Mouse (Mus musculus) limb, embryonic 14.5 days (tissue): ENCODE data around the gene Sergef. TPM values are rescaled to one million over a fixed set of nuclear protein-coding genes. Genes with fewer than 3 reads are reported as not detected.

ENCODE experiments used
- ATAC-seq: fragments of 200-750 bp; cut with Nextera tagmentation; 2 replicates; pipeline ENCODE4 v1.8.0; 2017; ENCODE audit warnings: low read depth, moderate number of reproducible peaks, moderate TSS enrichment; ENCODE audit not compliant: low FRiP score
- DNase-seq: peaks from one replicate; pipeline ENCODE4 v3.0.0-alpha.2; 2015; ENCODE audit warnings: low spot score
- H3K27ac ChIP-seq: fragments of 300-500 bp; sonication (generic); replicated peaks from 2 replicates; pipeline ENCODE4 v1.5.1; 2014; ENCODE audit warnings: low read depth, mild to moderate bottlenecking, low read length, moderate library complexity, mixed read lengths
- H3K27me3 ChIP-seq: fragments of 300-500 bp; sonication (generic); 2 replicates; pipeline ENCODE4 v1.6.1; 2014; ENCODE audit warnings: low read length, mixed read lengths; ENCODE audit not compliant: control insufficient read depth, insufficient read depth
- H3K36me3 ChIP-seq: fragments of 300-500 bp; sonication (generic); 2 replicates; pipeline ENCODE4 v1.6.1; 2014; ENCODE audit warnings: mild to moderate bottlenecking, low read length, moderate library complexity, mixed read lengths; ENCODE audit not compliant: control insufficient read depth, insufficient read depth
- H3K4me1 ChIP-seq: fragments of 300-500 bp; sonication (generic); 2 replicates; pipeline ENCODE4 v1.6.1; 2014; ENCODE audit warnings: antibody characterized with exemption, low read length, mixed read lengths; ENCODE audit not compliant: control insufficient read depth, insufficient read depth
- H3K4me2 ChIP-seq: fragments of 300-500 bp; sonication (generic); replicated peaks from 2 replicates; pipeline ENCODE4 v1.6.1; 2014; ENCODE audit warnings: low read depth, mild to moderate bottlenecking, low read length, moderate library complexity; ENCODE audit not compliant: severe bottlenecking
- H3K4me3 ChIP-seq: fragments of 300-500 bp; sonication (generic); replicated peaks from 2 replicates; pipeline ENCODE4 v1.5.1; 2014; ENCODE audit warnings: low read length
- H3K9ac ChIP-seq: fragments of 300-500 bp; sonication (generic); 2 replicates; pipeline ENCODE4 v1.6.1; 2014; ENCODE audit warnings: mild to moderate bottlenecking, low read depth, low read length, moderate library complexity; ENCODE audit not compliant: severe bottlenecking
- H3K9me3 ChIP-seq: fragments of 300-500 bp; sonication (generic); 2 replicates; pipeline ENCODE4 v1.6.1; 2016; ENCODE audit warnings: low read length; ENCODE audit not compliant: control insufficient read depth
- POLR2A ChIP-seq: fragments of 200-500 bp; IDR thresholded peaks from 2 replicates; pipeline ENCODE4 v1.8.0; 2012; ENCODE audit warnings: inconsistent platforms, mild to moderate bottlenecking, moderate library complexity, borderline replicate concordance; ENCODE audit not compliant: insufficient read depth, insufficient read length; ENCODE audit errors: extremely low read depth
- WGBS: fragments of 180-500 bp; shearing (Covaris S2); extraction: QIAGEN DNeasy Blood & Tissue Kit; methylation state at CpG from one replicate; pipeline ENCODE4 v1.1.7; 2014; 5-methylcytosine and 5-hydroxymethylcytosine counted together
- polyA plus RNA-seq, 2 experiments: library from polyadenylated mRNA; depleted of rRNA in 1 of 2; stranded (reverse) in 1 of 2; unstranded in 1 of 2; fragments of >200 nt; fragmentation: Nextera tagmentation in 1 of 2; extraction: Ambion mirVana in 1 of 2; gene quantifications; 2 replicates each; pipeline versions ENCODE4 v1.2.1 to v1.2.3; 2012 to 2014

Sergef gene
- polyA plus RNA-seq, 2 experiments = 12.2 to 12.8 TPM

- ATAC-seq = no peak
- Histone ChIP-seq H3K9me3 (no peaks in the 10 kb centered on the region), H3K4me1 (no peaks in the 10 kb centered on the region), H3K4me2 (no peak overlapping the region), H3K27me3 (no peaks in the 10 kb centered on the region), H3K36me3 (no peaks in the 10 kb centered on the region), H3K27ac (no peak overlapping the region), H3K4me3 (no peak overlapping the region), H3K9ac (no peak overlapping the region)
- no peak for DNase-seq
- TF ChIP-seq POLR2A = no peak
- 87% methylated on average over 11 of the region's 11 CpGs for WGBS
These were observed 82.2 kb downstream of the Sergef start for GRCm38 (mm10) chr7:46557387-46557786.

- no peak for ATAC-seq
- Histone ChIP-seq H3K9ac (no peak overlapping the region), H3K4me2 (no peak overlapping the region), H3K27me3 (no peaks in the 10 kb centered on the region), H3K27ac (no peak overlapping the region), H3K36me3 (no peaks in the 10 kb centered on the region), H3K4me1 (no peaks in the 10 kb centered on the region), H3K9me3 (no peaks in the 10 kb centered on the region), H3K4me3 (no peak overlapping the region)
- no peak for TF ChIP-seq POLR2A
- WGBS = 70% methylated on average over 13 of the region's 13 CpGs
- DNase-seq = no peak
These were observed 83.1 kb downstream of the Sergef start for GRCm38 (mm10) chr7:46556358-46557118.

- no peaks in the 10 kb centered on the region for H3K4me1 ChIP-seq
- no peak overlapping the region for H3K4me2 ChIP-seq
- DNase-seq (no peak), ATAC-seq (no peak)
- H3K36me3 ChIP-seq = no peaks in the 10 kb centered on the region
- WGBS = 86% methylated on average over 7 of the region's 7 CpGs
- no peak for TF ChIP-seq POLR2A
- no peak overlapping the region for H3K9ac ChIP-seq
- H3K9me3 ChIP-seq = no peaks in the 10 kb centered on the region
- H3K27ac ChIP-seq = no peak overlapping the region
- H3K27me3 ChIP-seq = no peaks in the 10 kb centered on the region
- no peak overlapping the region for H3K4me3 ChIP-seq
These were observed 83.9 kb downstream of the Sergef start for GRCm38 (mm10) chr7:46555731-46556130.

- 91% methylated on average over 9 of the region's 9 CpGs for WGBS
These were observed 84.8 kb downstream of the Sergef start for GRCm38 (mm10) chr7:46554855-46555254.

GRCm38 (mm10) chr7:46554003-46554402 lies 85.6 kb downstream of the Sergef start:
- ATAC-seq (no peak), DNase-seq (no peak)
- TF ChIP-seq POLR2A = no peak
- Histone ChIP-seq H3K36me3 (no peaks in the 10 kb centered on the region), H3K4me2 (no peak overlapping the region), H3K4me3 (no peak overlapping the region), H3K4me1 (no peaks in the 10 kb centered on the region), H3K9me3 (no peaks in the 10 kb centered on the region), H3K27me3 (no peaks in the 10 kb centered on the region), H3K9ac (no peak overlapping the region), H3K27ac (no peak overlapping the region)
- 53% methylated on average over 7 of the region's 7 CpGs for WGBS

More at GRCm38 (mm10) chr7:46554855-46555254, 84.8 kb downstream of the Sergef start:
- no peak for TF ChIP-seq POLR2A
- H3K27me3 ChIP-seq = no peaks in the 10 kb centered on the region
- no peaks in the 10 kb centered on the region for H3K9me3 ChIP-seq
- no peak overlapping the region for H3K4me2 ChIP-seq
- DNase-seq = no peak
- no peak overlapping the region for H3K9ac ChIP-seq
- no peak for ATAC-seq
- H3K4me1 ChIP-seq = no peaks in the 10 kb centered on the region
- no peak overlapping the region for H3K27ac ChIP-seq
- H3K36me3 ChIP-seq = no peaks in the 10 kb centered on the region
- no peak overlapping the region for H3K4me3 ChIP-seq
